Mouse (Mus musculus): ENCODE measurements at regions not wholly inside any gene's neighbourhood (a gene's known extent, or its start where the extent isn't known, plus 50 kb on each side); places are given as distances from the start of the nearest gene placed in this dataset.

DNA sequence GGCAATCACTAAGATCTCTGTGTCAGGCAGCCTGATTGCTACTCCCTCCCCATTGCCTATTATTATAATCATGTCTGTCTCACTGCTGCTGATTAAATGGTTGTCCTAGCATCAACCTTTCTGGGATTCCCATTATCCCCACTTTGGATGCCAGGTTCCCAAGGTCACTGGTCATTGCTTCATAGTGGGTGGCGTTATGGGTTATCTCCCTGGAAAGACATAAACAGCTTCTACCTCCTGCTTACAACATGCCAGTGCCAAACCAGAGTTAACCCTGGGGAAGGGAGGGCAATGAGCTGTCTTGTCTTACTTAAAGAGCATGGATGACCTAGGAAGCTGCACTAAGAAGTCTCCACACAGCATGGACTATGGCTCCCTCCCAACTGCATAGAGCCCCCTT is 136.9 kb downstream of the Uaca start:
- no peak for DNase-seq (ENCODE audit: low spot score)
- H3K9me3 ChIP-seq (ENCODE audit: control insufficient read depth, low read length) = no peaks in the 10 kb centered on the region; the same call in 1 of the 2 replicates
- no peaks in the 10 kb centered on the region for H3K27me3 ChIP-seq (ENCODE audit: control insufficient read depth, insufficient read depth, low read length)
- no peak overlapping the region for H3K9ac ChIP-seq
- WGBS = 97% methylated on average over 1 of the region's 1 CpGs
- H3K36me3 ChIP-seq (replicated peaks; ENCODE audit: control insufficient read depth, insufficient read depth) = no peaks in the 10 kb centered on the region
- H3K27ac ChIP-seq = no peak overlapping the region
- H3K4me3 ChIP-seq (replicated peaks; ENCODE audit: low read length) = no peak overlapping the region
- ATAC-seq (ENCODE audit: low FRiP score) = no peak
- no peak overlapping the region for H3K4me2 ChIP-seq (replicated peaks)
- H3K4me1 ChIP-seq (replicated peaks; ENCODE audit: control insufficient read depth, insufficient read depth, low read length) = 0 out of 2 replicates have a peak, but pooled peaks cover under 1% of the 10 kb centered on the region

DNA sequence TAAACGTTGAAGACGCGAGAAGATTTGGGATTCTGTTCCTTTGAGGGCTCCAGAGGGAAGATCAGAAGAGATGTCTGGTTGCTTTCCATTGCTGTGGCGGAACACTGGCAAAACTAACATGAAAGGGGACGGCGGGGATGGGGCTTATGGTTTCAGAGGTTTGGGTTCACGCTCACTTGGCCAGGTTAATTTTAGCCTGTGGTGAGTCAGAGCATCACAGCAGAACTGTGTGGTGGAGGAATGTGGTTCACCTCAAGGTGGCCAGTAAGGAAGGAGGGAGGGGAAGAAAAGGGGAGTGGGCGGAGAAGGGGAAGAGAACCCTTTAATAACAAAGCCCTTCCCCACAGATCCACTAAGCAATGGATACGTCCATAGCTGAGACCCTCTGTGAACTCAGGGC is 142.6 kb downstream of the Uaca start:
- no peak for ATAC-seq (ENCODE audit: low FRiP score)
- no peak overlapping the region for H3K4me3 ChIP-seq (replicated peaks; ENCODE audit: low read length)
- no peak for DNase-seq (ENCODE audit: low spot score)
- 0 out of 2 replicates have a peak, but pooled peaks cover 3% of the 10 kb centered on the region for H3K4me1 ChIP-seq (replicated peaks; ENCODE audit: control insufficient read depth, insufficient read depth, low read length)
- H3K4me2 ChIP-seq (replicated peaks) = no peak overlapping the region
- H3K9ac ChIP-seq = no peak overlapping the region
- H3K36me3 ChIP-seq (replicated peaks; ENCODE audit: control insufficient read depth, insufficient read depth) = no peaks in the 10 kb centered on the region
- 90% methylated on average over 9 of the region's 9 CpGs for WGBS
- no peaks in the 10 kb centered on the region; the same call in 1 of the 2 replicates for H3K9me3 ChIP-seq (ENCODE audit: control insufficient read depth, low read length)
- H3K27ac ChIP-seq = no peak overlapping the region
- H3K27me3 ChIP-seq (ENCODE audit: control insufficient read depth, insufficient read depth, low read length) = no peaks in the 10 kb centered on the region; the same call in 1 of the 2 replicates

DNA sequence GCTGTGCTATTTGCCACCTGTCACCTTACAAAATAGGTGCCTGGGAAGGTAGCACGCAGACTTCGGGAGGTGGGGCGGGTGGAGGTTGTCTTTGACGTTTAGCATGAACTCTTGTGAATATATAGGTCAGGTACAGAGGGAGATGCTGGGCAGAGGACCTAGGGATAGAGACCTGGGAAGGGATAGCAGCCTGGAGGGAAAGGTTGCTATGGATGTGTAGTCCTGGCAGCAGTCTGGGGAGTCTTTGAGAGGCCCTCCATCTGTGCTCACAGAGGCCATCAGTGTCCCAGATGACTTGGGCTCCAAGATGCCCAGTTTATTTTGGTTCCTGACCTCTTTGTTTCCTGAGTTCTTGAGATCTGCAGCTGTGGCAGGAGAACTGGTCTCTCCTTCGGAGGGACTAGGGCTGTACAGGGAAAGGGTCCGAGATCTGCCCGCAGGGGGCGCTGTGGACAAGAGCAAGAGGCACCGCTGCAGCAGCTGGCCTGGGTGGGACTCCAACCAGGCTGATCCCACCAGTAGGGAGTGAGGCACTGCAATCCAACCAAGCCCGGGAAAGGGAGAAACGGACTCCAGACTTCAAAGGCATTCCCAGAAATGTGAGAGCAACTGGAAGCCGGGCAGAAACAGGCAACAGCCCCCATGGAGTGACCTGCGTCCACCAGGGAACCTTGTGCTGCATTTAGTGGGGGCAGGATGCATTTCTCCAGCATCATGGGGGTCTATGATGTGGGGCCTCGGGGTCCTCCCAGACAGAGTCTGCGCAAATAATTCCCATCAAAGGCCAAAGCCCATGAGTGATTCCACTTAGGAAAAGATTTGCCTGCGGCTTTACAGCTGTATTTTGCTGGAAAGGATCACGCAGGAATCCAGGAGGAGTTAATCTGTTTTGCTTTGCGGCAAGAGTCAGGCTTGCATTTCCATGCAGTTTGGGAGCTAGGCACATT is 145.8 kb downstream of the Uaca start:
- Histone ChIP-seq H3K27me3 (ENCODE audit: control insufficient read depth, insufficient read depth, low read length) (no peaks in the 10 kb centered on the region; the same call in 1 of the 2 replicates), H3K9me3 (ENCODE audit: control insufficient read depth, low read length) (no peaks in the 10 kb centered on the region), H3K4me3 (replicated peaks; ENCODE audit: low read length) (no peak overlapping the region), H3K27ac (no peak overlapping the region), H3K4me2 (replicated peaks) (no peak overlapping the region), H3K9ac (no peak overlapping the region), H3K4me1 (replicated peaks; ENCODE audit: control insufficient read depth, insufficient read depth, low read length) (0 out of 2 replicates have a peak, but pooled peaks cover 3% of the 10 kb centered on the region), H3K36me3 (replicated peaks; ENCODE audit: control insufficient read depth, insufficient read depth) (no peaks in the 10 kb centered on the region)
- ATAC-seq (ENCODE audit: low FRiP score) (peak; percentile 79; the same call in 1 of the 2 replicates), DNase-seq (ENCODE audit: low spot score) (peak; percentile 91)
- WGBS = 26% methylated on average over 18 of the region's 18 CpGs

DNA sequence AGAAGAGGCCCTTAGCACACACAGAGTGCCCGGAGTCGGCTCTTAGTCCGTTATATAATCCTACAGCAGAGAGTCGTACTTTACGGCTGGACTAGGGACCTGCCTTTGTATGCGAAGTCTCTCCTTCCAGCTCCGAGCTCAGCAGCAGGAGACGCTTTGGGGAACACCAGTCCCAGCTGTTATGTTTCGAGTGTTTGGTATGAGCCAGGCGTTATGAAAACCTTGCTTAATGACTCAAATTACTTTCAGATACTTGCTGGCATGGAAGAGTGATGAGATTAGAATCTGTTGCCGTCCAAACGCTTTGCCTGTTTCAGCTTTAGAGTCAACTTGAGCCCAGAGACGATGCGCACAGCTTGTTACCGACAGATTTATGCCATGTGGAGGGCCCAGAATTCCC is 153.0 kb downstream of the Uaca start:
- Histone ChIP-seq H3K4me1 (replicated peaks; ENCODE audit: control insufficient read depth, insufficient read depth, low read length) (peaks cover 11% of the 10 kb centered on the region), H3K27ac (no peak overlapping the region), H3K4me2 (replicated peaks) (no peak overlapping the region), H3K36me3 (replicated peaks; ENCODE audit: control insufficient read depth, insufficient read depth) (no peaks in the 10 kb centered on the region), H3K9ac (no peak overlapping the region), H3K9me3 (ENCODE audit: control insufficient read depth, low read length) (no peaks in the 10 kb centered on the region), H3K27me3 (ENCODE audit: control insufficient read depth, insufficient read depth, low read length) (no peaks in the 10 kb centered on the region), H3K4me3 (replicated peaks; ENCODE audit: low read length) (no peak overlapping the region)
- ATAC-seq (ENCODE audit: low FRiP score) (no peak), DNase-seq (ENCODE audit: low spot score) (no peak)
- 82% methylated on average over 15 of the region's 15 CpGs for WGBS

DNA sequence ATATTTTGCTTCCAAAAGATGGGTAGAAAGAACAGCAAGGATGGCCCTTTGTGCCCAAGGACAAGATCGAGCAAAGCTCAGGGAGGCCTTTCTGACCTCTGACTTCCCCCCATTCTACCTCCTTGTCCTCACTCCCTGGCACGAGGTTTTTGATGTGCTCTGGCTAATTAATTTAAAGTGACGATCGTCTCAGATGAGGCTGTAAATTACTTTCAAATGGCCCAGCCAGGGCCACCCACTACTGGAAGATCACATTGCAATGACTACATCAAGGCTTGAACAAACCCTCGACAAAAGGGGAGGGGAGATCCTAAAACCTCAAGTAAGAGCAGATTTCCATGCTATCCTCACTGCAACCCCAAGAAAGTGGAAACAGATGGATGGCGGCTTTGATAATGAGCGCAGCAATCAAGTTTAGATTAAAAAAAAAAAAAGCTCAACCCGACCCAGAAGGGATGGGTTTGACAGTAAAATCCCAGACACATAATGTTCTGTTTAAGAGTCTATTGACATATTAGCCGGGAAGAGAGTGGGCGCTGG is 154.3 kb downstream of the Uaca start:
- Histone ChIP-seq H3K4me1 (replicated peaks; ENCODE audit: control insufficient read depth, insufficient read depth, low read length) (peaks cover 11% of the 10 kb centered on the region), H3K27ac (no peak overlapping the region), H3K9ac (no peak overlapping the region), H3K4me2 (replicated peaks) (no peak overlapping the region), H3K4me3 (replicated peaks; ENCODE audit: low read length) (no peak overlapping the region), H3K27me3 (ENCODE audit: control insufficient read depth, insufficient read depth, low read length) (no peaks in the 10 kb centered on the region), H3K9me3 (ENCODE audit: control insufficient read depth, low read length) (no peaks in the 10 kb centered on the region), H3K36me3 (replicated peaks; ENCODE audit: control insufficient read depth, insufficient read depth) (no peaks in the 10 kb centered on the region)
- ATAC-seq (ENCODE audit: low FRiP score) (no peak), DNase-seq (ENCODE audit: low spot score) (no peak)
- WGBS = 56% methylated on average over 10 of the region's 10 CpGs

DNA sequence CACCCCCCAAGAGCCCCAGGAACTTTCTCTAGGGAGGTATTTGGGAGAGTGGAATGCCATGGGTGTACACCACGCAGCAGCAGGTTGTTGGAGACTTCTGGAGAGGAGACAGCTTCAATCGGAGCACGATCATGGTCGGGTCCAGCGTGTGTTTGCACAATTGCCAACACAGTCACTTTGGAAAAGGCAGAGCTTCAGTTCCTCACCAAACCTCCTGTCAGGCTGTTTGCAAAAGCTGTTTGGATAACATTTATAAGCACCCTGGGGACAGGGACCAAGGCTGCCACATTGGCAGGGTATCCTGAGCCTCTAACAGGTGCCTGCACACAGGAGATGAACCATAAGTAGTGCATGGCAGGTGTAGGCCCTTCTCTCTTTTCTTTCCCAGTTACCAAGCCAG is 155.8 kb downstream of the Uaca start:
- Histone ChIP-seq H3K36me3 (replicated peaks; ENCODE audit: control insufficient read depth, insufficient read depth) (no peaks in the 10 kb centered on the region), H3K27ac (no peak overlapping the region), H3K4me1 (replicated peaks; ENCODE audit: control insufficient read depth, insufficient read depth, low read length) (peaks cover 11% of the 10 kb centered on the region), H3K9ac (no peak overlapping the region), H3K27me3 (ENCODE audit: control insufficient read depth, insufficient read depth, low read length) (no peaks in the 10 kb centered on the region), H3K4me2 (replicated peaks) (no peak overlapping the region), H3K4me3 (replicated peaks; ENCODE audit: low read length) (no peak overlapping the region), H3K9me3 (ENCODE audit: control insufficient read depth, low read length) (no peaks in the 10 kb centered on the region)
- ATAC-seq (ENCODE audit: low FRiP score) = no peak
- no peak for DNase-seq (ENCODE audit: low spot score)
- WGBS = 91% methylated on average over 5 of the region's 5 CpGs

DNA sequence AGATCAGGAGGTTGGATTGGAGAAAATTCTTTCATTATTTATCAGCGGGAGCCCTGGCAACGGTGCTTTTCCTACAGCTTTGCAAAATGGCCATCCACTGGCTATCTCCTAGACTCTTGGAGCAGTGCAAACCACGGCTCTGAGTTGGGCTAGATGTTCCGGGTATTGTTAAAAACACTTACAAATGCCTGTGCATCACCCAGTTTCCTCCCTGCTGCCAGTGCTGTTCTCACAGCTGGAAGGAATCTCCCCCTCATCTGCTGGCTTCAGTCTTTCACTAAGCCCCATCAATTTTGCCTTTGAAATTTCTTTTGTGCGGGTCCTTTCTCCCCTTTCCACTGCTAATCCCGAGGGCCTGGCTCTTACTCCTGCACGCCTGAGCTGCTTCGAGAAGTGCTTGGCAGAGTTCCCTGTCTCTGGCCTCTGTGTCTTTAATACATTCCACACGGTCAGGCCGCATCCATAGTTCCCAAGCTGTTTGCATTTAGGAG is 156.8 kb downstream of the Uaca start:
- no peak overlapping the region for H3K4me3 ChIP-seq (replicated peaks; ENCODE audit: low read length)
- DNase-seq (ENCODE audit: low spot score) (peak; percentile 61), ATAC-seq (ENCODE audit: low FRiP score) (no peak; the same call in 1 of the 2 replicates)
- WGBS = 9% methylated on average over 10 of the region's 10 CpGs
- H3K36me3 ChIP-seq (replicated peaks; ENCODE audit: control insufficient read depth, insufficient read depth) = no peaks in the 10 kb centered on the region
- H3K4me2 ChIP-seq (replicated peaks) = no peak overlapping the region
- no peaks in the 10 kb centered on the region for H3K27me3 ChIP-seq (ENCODE audit: control insufficient read depth, insufficient read depth, low read length)
- peaks cover 11% of the 10 kb centered on the region for H3K4me1 ChIP-seq (replicated peaks; ENCODE audit: control insufficient read depth, insufficient read depth, low read length)
- H3K27ac ChIP-seq = peak overlapping the region; percentile 39; the same call in 1 of the 2 replicates
- no peak overlapping the region for H3K9ac ChIP-seq
- no peaks in the 10 kb centered on the region for H3K9me3 ChIP-seq (ENCODE audit: control insufficient read depth, low read length)

DNA sequence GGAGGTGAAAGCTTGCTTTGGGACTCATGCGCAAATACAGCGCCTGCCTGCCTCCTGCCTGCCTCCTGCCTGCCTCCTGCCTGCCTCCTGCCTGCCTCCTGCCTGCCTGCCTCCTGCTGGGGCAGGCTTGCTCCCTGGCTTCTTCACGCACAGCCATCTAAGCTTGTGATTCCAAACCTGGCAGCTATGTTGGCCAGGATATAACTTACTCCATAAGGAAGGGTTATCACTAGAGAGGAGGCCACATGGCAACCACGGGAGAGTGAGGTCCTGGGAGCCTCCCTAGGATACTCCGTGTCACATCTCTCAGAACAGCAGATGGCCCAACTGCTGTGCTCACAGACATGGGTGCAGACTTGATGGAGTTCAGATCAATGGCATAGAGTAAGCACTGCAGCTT is 163.1 kb downstream of the Uaca start:
- Histone ChIP-seq H3K4me2 (replicated peaks) (no peak overlapping the region), H3K27me3 (ENCODE audit: control insufficient read depth, insufficient read depth, low read length) (no peaks in the 10 kb centered on the region), H3K4me3 (replicated peaks; ENCODE audit: low read length) (no peak overlapping the region), H3K27ac (no peak overlapping the region), H3K9ac (no peak overlapping the region), H3K36me3 (replicated peaks; ENCODE audit: control insufficient read depth, insufficient read depth) (no peaks in the 10 kb centered on the region), H3K9me3 (ENCODE audit: control insufficient read depth, low read length) (no peaks in the 10 kb centered on the region), H3K4me1 (replicated peaks; ENCODE audit: control insufficient read depth, insufficient read depth, low read length) (no peaks in the 10 kb centered on the region)
- ATAC-seq (ENCODE audit: low FRiP score) (no peak), DNase-seq (ENCODE audit: low spot score) (no peak)
- WGBS = 48% methylated on average over 5 of the region's 5 CpGs

DNA sequence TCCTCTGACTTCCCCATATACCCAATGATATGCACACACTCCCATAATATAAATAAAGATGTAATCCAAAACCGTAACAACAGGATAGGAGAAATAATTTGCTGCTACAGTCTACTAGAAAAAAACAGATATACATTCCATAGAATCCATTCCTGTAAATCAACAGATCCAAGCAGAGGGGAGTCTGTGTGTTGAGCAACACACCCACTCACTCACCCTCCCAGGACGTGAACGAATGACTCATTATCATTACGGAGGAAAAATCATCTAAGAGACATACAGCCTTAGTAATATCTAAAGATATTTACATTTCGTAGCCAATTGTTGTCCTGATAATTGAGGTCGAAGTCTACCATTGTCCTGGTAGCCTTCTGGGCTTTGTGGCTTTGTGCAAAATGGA is 165.2 kb downstream of the Uaca start:
- Histone ChIP-seq H3K4me2 (replicated peaks) (no peak overlapping the region), H3K27ac (no peak overlapping the region), H3K4me1 (replicated peaks; ENCODE audit: control insufficient read depth, insufficient read depth, low read length) (no peaks in the 10 kb centered on the region), H3K9ac (no peak overlapping the region), H3K4me3 (replicated peaks; ENCODE audit: low read length) (no peak overlapping the region), H3K27me3 (ENCODE audit: control insufficient read depth, insufficient read depth, low read length) (no peaks in the 10 kb centered on the region), H3K9me3 (ENCODE audit: control insufficient read depth, low read length) (no peaks in the 10 kb centered on the region), H3K36me3 (replicated peaks; ENCODE audit: control insufficient read depth, insufficient read depth) (no peaks in the 10 kb centered on the region)
- ATAC-seq (ENCODE audit: low FRiP score) (no peak), DNase-seq (ENCODE audit: low spot score) (no peak)
- WGBS = 87% methylated on average over 6 of the region's 6 CpGs
